Mouse (Mus musculus) ES-E14 (cell line): ENCODE measurements around the gene Dgcr6. TPM values are rescaled to one million over a fixed set of nuclear protein-coding genes. Genes with fewer than 3 reads are reported as not detected.
A peak's percentile ranks its signal among the peaks of the same experiment; 100 is the strongest.

Source experiments
- DNase-seq: peaks from one replicate; pipeline ENCODE4 v3.0.0-alpha.2; 2013; ENCODE audit warnings: low read depth, low spot score
- H3K27ac ChIP-seq: 2 replicates; pipeline ENCODE4 v1.5.1; 2012; ENCODE audit warnings: low read depth, mild to moderate bottlenecking, low read length, moderate library complexity, mixed read lengths; ENCODE audit not compliant: poor library complexity, insufficient read depth, severe bottlenecking
- H3K36me3 ChIP-seq: 2 replicates; pipeline ENCODE4 v1.6.1; 2012; ENCODE audit warnings: mild to moderate bottlenecking, low read length, moderate library complexity, mixed read lengths; ENCODE audit not compliant: control insufficient read depth, poor library complexity, insufficient read depth, severe bottlenecking
- H3K4me1 ChIP-seq, 2 experiments: fragments of 150-350 bp in 1 of 2; sonication (generic) in 1 of 2; 2 replicates each; pipeline ENCODE4 v1.6.1; 2012; ENCODE audit warnings: low read length in 2 of 2, mild to moderate bottlenecking in 1 of 2, mixed read lengths in 1 of 2; ENCODE audit not compliant: control insufficient read depth in 2 of 2, insufficient read depth in 2 of 2, poor library complexity in 1 of 2
- H3K4me3 ChIP-seq, 2 experiments: fragments of 150-350 bp in 1 of 2; sonication (generic) in 1 of 2; 2 replicates each; pipeline ENCODE4 v1.5.1; 2012; ENCODE audit warnings: low read length in 2 of 2, low read depth in 1 of 2, mild to moderate bottlenecking in 1 of 2, mixed read lengths in 1 of 2; ENCODE audit not compliant: insufficient read depth in 1 of 2, poor library complexity in 1 of 2, severe bottlenecking in 1 of 2
- H3K9ac ChIP-seq: 2 replicates; pipeline ENCODE4 v1.6.1; 2012; ENCODE audit warnings: low read depth, mild to moderate bottlenecking, low read length, mixed read lengths; ENCODE audit not compliant: poor library complexity, insufficient read depth, severe bottlenecking
- H3K9me3 ChIP-seq: fragments of 150-350 bp; sonication (generic); 2 replicates; pipeline ENCODE4 v1.6.1; 2012; ENCODE audit warnings: low read depth, mild to moderate bottlenecking, low read length; ENCODE audit not compliant: control insufficient read depth, insufficient read depth
- CHD2 ChIP-seq: IDR thresholded peaks from 2 replicates; pipeline ENCODE4 v1.6.1; 2014; ENCODE audit warnings: mild to moderate bottlenecking, low read depth, low read length, inconsistent platforms
- HCFC1 ChIP-seq: IDR thresholded peaks from 2 replicates; pipeline ENCODE4 v1.6.1; 2012; ENCODE audit warnings: low read length, inconsistent platforms, borderline replicate concordance; ENCODE audit not compliant: insufficient read depth
- MAFK ChIP-seq: IDR thresholded peaks from 2 replicates; pipeline ENCODE4 v1.6.1; 2014; ENCODE audit warnings: mild to moderate bottlenecking, low read depth, low read length, inconsistent platforms; ENCODE audit not compliant: insufficient read depth
- ZC3H11A ChIP-seq: IDR thresholded peaks from 2 replicates; pipeline ENCODE4 v1.6.1; 2012; ENCODE audit warnings: low read depth, mild to moderate bottlenecking, inconsistent platforms, low read length, borderline replicate concordance
- ZNF384 ChIP-seq: IDR thresholded peaks from 2 replicates; pipeline ENCODE4 v1.6.1; 2012; ENCODE audit warnings: low read depth, low read length, inconsistent platforms
- in situ Hi-C, 2 experiments: fragments of 600-800 bp; cut with MboI; formaldehyde crosslinking; loops; one replicate each; pipeline ENCODE4 v1.15.1; 2025; ENCODE audit warnings: low sequenced_read_pairs in 2 of 2, inconsistent platforms in 1 of 2; ENCODE audit not compliant: unreplicated experiment in 2 of 2
- total RNA-seq: library from RNA; depleted of rRNA; stranded (reverse); fragments of 300-350 nt; gene quantifications from 2 replicates; pipeline ENCODE4 v1.2.3, GENCODE M21; 2012

Dgcr6 gene
- total RNA-seq, 1 experiment, result 30.9 TPM

- Histone ChIP-seq H3K9me3 (no peaks in the 10 kb centered on the region), H3K4me3 (peak overlapping the region; percentile 28 to 56; a peak in 3 of 4 replicates), H3K4me1 (peaks cover 3% of the 10 kb centered on the region in 2 experiments; a peak in 1 of 4 replicates), H3K9ac (no peak overlapping the region), H3K36me3 (no peaks in the 10 kb centered on the region), H3K27ac (no peak overlapping the region)
- no peak for TF ChIP-seq ZNF384
- no peak for TF ChIP-seq CHD2
- no peak for TF ChIP-seq MAFK
- TF ChIP-seq HCFC1, result 0 out of 2 replicates have a peak, but pooled peaks have one; percentile 25
- TF ChIP-seq ZC3H11A, result 0 out of 2 replicates have a peak, but pooled peaks have one; percentile 9
- DNase-seq, result peak; percentile 95
- in situ Hi-C loops, result no loop called here
These were observed 16.2 kb upstream of the Dgcr6 start for GRCm38 (mm10) chr16:18036425-18036955.

GRCm38 (mm10) chr16:18037025-18037424 lies 15.6 kb upstream of the Dgcr6 start:
- H3K4me3 ChIP-seq, result peak overlapping the region in 1 of 2 experiments; percentile 56; a peak in 2 of 4 replicates
- in situ Hi-C loops, result no loop called here
- no peak overlapping the region for H3K27ac ChIP-seq

GRCm38 (mm10) chr16:18044991-18045390 lies 7.7 kb upstream of the Dgcr6 start:
- Histone ChIP-seq H3K27ac (no peak overlapping the region), H3K36me3 (no peaks in the 10 kb centered on the region), H3K9me3 (no peaks in the 10 kb centered on the region), H3K4me3 (no peak overlapping the region), H3K9ac (no peak overlapping the region), H3K4me1 (peaks cover 0 to 2% of the 10 kb centered on the region in 2 experiments; a peak in 1 of 4 replicates)
- in situ Hi-C loops, result no loop called here
- TF ChIP-seq ZC3H11A, result no peak
- no peak for TF ChIP-seq MAFK
- no peak for TF ChIP-seq HCFC1
- no peak for TF ChIP-seq ZNF384
- no peak for TF ChIP-seq CHD2
- no peak for DNase-seq

More at GRCm38 (mm10) chr16:18037025-18037424, 15.6 kb upstream of the Dgcr6 start:
- DNase-seq, result no peak
- H3K9ac ChIP-seq, result no peak overlapping the region
- no peaks in the 10 kb centered on the region for H3K9me3 ChIP-seq
- TF ChIP-seq CHD2, result no peak
- TF ChIP-seq HCFC1, result peak; percentile 55; the same call in 1 of the 2 replicates
- H3K4me1 ChIP-seq, result peaks cover 3% of the 10 kb centered on the region in 2 experiments; a peak in 1 of 4 replicates
- H3K36me3 ChIP-seq, result no peaks in the 10 kb centered on the region

DNA sequence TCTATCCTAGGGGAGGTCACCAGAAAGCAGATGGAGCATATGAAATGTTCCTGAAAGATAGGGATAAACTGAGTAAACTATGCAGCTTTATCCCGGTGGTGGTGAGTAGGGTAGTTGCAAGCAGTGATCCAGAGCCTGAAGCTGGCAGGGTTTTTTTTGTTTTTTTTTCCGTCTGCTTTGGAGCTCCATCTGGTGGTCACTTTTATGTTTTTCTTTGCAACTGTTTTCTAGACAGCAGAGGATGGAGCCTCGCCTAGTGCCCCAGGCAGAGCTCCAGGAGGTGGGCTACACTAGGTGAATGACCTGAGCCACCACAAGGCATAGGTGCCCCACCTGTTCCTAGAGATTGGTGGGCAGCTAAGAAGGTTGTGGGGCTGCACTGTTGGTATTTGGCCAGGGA lies 5.0 kb upstream of the Dgcr6 start:
- TF ChIP-seq ZC3H11A (peak; percentile 80; the same call in 1 of the 2 replicates), HCFC1 (no peak), ZNF384 (peak; percentile 98)

GRCm38 (mm10) chr16:18048071-18048470 lies 4.6 kb upstream of the Dgcr6 start:
- no peak overlapping the region for H3K4me3 ChIP-seq
- in situ Hi-C loops, result no loop called here
- H3K9me3 ChIP-seq, result no peaks in the 10 kb centered on the region
- no peak for TF ChIP-seq HCFC1
- TF ChIP-seq ZC3H11A, result no peak
- no peak for TF ChIP-seq CHD2
- no peak for TF ChIP-seq ZNF384
- TF ChIP-seq MAFK, result no peak
- no peaks in the 10 kb centered on the region for H3K36me3 ChIP-seq
- DNase-seq, result no peak
- no peak overlapping the region for H3K9ac ChIP-seq
- H3K4me1 ChIP-seq, result peaks cover 0 to 4% of the 10 kb centered on the region in 2 experiments; a peak in 1 of 4 replicates
- H3K27ac ChIP-seq, result no peak overlapping the region

More for the DNA sequence above, 5.0 kb upstream of the Dgcr6 start:
- in situ Hi-C loops, result no loop called here
- Histone ChIP-seq H3K36me3 (no peaks in the 10 kb centered on the region), H3K9ac (no peak overlapping the region), H3K4me3 (no peak overlapping the region), H3K9me3 (no peaks in the 10 kb centered on the region), H3K4me1 (peaks cover 0 to 4% of the 10 kb centered on the region in 2 experiments; a peak in 1 of 4 replicates), H3K27ac (no peak overlapping the region)
- peak; percentile 87 for DNase-seq
